Mouse (Mus musculus): ENCODE measurements around the gene Rfk. TPM values are rescaled to one million over a fixed set of nuclear protein-coding genes. Genes with fewer than 3 reads are reported as not detected.

Gene Rfk
- total RNA-seq (2023), result 10 to 100 TPM; 18.9 to 24.9 TPM

GRCm38 (mm10) chr19:17393841-17394591, at the start of gene Rfk:
Rfk (plus strand) TSS chr19:17394043.

GRCm38 (mm10) chr19:17372701-17373100, 21.1 kb upstream of the Rfk start, which contains the start of gene Gcnt1:
Gcnt1 (minus strand) TSS chr19:17372844.

Other genes with a start within 250 kb of the Rfk start
- gene Gcnt1, start 21.2 kb upstream of the Rfk start, total RNA-seq (2023), result 10 to 100 TPM; 46.7 to 54.4 TPM